Mouse (Mus musculus) heart, postnatal 4 days (tissue): ENCODE measurements around the gene Foxn3. TPM values are rescaled to one million over a fixed set of nuclear protein-coding genes. Genes with fewer than 3 reads are reported as not detected.
A peak's percentile ranks its signal among the peaks of the same experiment; 100 is the strongest.

Source experiments
- DNase-seq: peaks from one replicate; pipeline ENCODE4 v3.0.0; 2021
- total RNA-seq, 2 experiments: library from RNA; stranded (reverse); gene quantifications; 2 replicates each; pipeline ENCODE4 v1.2.3; 2021

Foxn3 gene
- total RNA-seq, 2 experiments from 2014 or later: 113 to 131 TPM

DNA sequence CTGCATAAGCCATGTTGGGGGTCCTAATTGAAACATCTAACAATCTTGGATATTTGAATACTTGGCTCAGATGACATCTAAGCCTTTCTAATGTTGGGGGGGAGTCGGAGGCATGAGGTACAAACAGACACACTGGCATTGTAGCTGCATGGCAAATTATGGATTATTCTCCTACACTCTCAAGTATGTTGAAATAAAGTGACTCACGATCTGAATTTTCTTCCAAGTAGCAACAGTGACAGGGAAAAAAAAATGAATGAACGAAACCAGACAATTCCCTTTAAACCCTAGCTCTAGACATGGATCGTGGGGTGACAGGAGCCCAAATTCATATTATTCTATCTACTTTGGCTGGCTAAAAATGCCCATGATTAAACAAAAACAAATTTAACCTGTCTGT, 178.3 kb downstream of the Foxn3 start:
- DNase-seq: no peak

GRCm38 (mm10) chr12:99381317-99381716, 182.1 kb downstream of the Foxn3 start:
- no peak for DNase-seq

DNA sequence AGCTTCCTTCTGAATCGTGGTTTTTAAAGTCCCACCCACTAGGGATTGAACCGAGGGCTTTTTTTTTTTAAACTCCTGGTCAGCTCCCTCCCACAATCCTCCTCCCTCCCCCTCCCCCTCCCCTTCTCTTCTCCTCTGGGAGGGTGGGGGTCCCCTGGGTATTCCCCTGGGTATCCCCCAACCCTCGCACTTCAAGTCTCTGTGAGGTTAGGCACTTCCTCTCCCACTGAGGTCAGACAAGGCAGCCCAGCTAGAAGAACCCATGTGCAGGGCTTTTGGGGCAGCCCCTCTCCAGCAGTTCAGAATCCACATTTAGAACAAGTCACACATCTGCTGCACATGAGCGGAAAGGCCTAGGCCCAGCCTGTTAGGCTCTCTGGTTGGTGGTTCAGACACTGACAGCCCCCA, 182.5 kb downstream of the Foxn3 start:
- DNase-seq: no peak

- no peak for DNase-seq
Measured at GRCm38 (mm10) chr12:99380124-99380523, 183.3 kb downstream of the Foxn3 start.

- no peak for DNase-seq
Measured at GRCm38 (mm10) chr12:99378284-99378683, 185.1 kb downstream of the Foxn3 start.

- DNase-seq: no peak
Measured at GRCm38 (mm10) chr12:99377705-99378104, 185.7 kb downstream of the Foxn3 start.

DNA sequence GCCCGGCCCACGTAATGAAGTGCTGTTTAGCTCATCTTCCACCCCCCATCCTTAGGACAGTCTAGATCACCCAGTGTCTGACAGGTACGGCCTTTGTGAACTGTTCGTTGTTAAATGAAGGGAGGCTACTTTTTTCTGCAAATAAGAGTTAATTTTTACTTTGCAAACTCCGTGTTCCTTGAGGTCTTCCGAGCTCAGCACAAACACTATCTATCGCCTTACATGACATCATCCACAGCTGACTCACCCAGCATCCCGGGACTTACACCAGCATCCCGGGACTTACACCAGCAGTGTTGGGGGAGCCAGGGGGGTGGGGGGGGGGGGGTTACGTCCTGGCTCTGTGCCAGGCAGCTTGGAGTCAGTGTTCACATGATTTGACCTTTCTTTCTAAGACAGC, 186.3 kb downstream of the Foxn3 start:
- no peak for DNase-seq

GRCm38 (mm10) chr12:99375878-99376454, 187.4 kb downstream of the Foxn3 start:
- no peak for DNase-seq

- no peak for DNase-seq
Measured at GRCm38 (mm10) chr12:99375426-99375825, 188.0 kb downstream of the Foxn3 start.

- DNase-seq: peak; percentile 85
Measured at GRCm38 (mm10) chr12:99374099-99374600, 189.2 kb downstream of the Foxn3 start.

GRCm38 (mm10) chr12:99373584-99373983, 189.8 kb downstream of the Foxn3 start:
- DNase-seq: no peak

DNA sequence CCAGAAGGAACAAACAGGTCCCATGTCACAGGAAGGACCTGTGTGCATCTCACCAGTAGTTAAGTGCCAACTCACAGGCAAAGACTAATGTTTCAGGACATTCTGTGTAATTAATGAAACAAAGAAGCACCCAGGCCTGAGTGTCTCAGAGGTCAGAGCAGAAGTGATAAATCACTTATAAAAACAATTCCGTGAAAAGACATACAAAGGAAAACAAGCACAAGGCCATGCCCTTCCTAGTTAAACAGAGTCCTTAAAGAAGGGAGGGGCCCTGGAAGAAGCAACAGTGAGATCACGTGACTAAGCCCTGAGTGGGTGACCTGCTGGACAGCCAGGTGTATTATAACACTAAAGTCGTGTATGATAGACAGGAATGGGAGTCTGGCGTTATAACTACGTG, 191.9 kb downstream of the Foxn3 start:
- no peak for DNase-seq

DNA sequence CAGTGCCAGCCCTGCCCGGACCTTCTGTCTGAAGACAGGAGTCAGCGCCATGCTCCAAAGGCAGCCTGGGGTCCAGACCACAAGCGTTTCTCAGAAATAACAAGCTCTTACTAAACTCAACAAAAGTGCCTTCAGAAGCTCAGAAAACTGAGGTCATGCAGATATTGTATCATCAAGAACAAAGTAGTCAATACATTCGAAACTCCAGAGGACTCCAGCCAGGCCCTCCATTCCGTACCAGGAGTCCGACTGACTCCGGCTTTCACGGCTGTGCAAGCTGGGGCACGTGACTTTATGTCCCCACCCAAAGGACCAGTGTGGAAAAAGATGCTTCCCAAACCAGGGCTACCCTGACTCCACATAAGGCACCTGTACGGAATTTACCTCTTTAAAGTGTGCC, 195.1 kb downstream of the Foxn3 start:
- no peak for DNase-seq

GRCm38 (mm10) chr12:99365999-99366398, 197.4 kb downstream of the Foxn3 start:
- DNase-seq: no peak

- no peak for DNase-seq
Measured at GRCm38 (mm10) chr12:99364201-99364600, 199.2 kb downstream of the Foxn3 start.

- no peak for DNase-seq
Measured at GRCm38 (mm10) chr12:99363024-99363423, 200.4 kb downstream of the Foxn3 start.

GRCm38 (mm10) chr12:99361752-99362132, 201.6 kb downstream of the Foxn3 start:
- no peak for DNase-seq

GRCm38 (mm10) chr12:99360958-99361751, 202.2 kb downstream of the Foxn3 start:
- DNase-seq: no peak

DNA sequence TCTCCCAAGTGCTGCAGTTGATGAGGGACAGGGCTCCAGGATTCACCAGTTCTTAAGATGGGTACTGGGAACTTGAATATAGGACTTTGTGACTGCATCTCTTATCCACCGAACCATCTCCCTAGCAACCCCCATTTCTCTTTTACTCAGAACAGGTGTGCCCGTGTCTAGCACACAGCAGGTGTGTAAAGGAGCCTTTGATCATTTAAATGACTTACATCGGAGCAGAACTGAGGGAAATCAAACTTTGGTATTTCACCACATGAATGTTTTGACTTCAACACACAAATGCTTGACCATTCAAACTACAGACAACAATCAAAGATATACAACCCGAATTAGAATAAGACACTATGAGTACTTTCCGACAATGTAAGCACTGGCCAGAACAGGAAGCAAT, 204.7 kb downstream of the Foxn3 start:
- no peak for DNase-seq

- no peak for DNase-seq
Measured at GRCm38 (mm10) chr12:99356660-99357059, 206.7 kb downstream of the Foxn3 start.

DNA sequence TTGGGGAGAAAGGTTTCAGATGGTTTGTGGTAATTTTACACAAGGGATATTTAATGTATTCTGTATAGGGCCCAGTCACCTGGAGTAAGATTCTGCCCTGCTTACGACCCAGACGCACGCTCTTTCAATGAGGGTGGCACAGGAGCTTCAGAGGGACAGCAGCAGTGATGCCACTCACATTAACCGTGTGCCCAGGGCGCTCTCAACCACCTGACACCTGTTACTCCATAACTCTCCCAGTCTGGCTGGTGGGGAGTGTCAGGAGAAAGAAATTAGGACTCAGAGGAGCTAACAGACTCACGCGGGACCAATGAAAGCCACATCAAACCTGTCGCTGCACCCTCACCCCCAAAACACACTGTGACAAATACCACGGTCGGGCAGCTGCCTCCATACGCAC, 209.7 kb downstream of the Foxn3 start:
- DNase-seq: no peak

DNA sequence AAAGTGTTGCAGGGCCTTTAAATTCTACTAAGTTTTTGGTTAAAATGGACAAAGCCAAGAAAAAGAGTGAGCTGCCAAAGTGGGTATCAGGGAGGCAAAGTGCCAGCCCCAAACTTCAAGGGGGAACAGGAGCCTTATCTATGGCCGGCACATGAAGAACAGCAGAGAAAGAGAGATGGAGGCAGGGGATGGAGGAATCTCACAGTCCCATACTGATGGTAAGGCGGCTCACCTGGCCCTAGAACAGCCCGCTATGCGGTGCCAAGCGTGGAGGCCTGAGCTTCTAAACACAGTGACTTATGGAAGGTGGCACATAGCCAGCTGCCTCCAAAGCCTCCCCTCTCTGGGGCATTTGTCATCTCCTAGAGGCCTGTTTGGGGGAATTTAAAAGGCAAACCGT, 210.8 kb downstream of the Foxn3 start:
- no peak for DNase-seq

DNA sequence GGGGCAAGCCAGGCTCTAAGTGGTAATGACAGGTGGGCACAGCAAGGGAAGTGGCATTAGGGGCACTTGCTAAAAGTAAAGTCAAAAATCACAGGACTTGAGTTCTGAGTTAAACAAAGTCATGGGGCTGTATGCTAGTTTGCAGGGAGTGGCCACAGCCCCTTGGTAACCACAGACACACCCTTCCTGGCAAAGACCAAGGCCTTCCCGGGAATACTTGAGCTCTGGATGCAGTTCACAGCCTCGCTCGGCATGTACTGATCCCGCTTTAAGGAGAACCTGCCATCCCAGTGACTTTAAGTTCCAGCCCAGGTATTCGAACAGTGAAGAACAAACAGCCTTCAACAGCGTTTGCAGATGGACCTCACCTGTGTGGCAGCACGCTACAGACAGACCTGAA, 211.2 kb downstream of the Foxn3 start:
- DNase-seq: no peak

DNA sequence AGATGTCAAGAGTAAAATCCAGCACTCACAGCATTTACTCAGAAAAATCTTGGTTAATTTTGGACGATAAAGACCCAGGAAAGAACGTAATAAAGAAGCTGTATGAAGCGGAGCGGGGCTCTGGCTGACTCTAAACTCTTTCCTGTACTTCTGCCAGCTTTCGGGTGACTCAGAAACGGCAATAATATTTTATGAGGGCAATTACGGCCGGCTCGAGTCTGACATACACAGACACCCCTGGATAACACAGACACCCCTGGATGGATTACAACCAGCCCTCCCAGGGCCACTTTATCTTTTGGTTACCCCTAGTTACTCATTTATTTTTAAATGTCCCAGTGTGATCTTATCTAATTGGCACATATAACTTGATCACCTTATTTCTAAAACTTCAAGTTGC, 211.7 kb downstream of the Foxn3 start:
- DNase-seq: no peak
